Mouse (Mus musculus) forebrain, embryonic 15.5 days (tissue): ENCODE results near the gene Rnf8. TPM values are rescaled to one million over a fixed set of nuclear protein-coding genes. Genes with fewer than 3 reads are reported as not detected.

Source experiments
- ATAC-seq: fragments of 200-750 bp; cut with Nextera tagmentation; replicated peaks from 2 replicates; pipeline ENCODE4 v1.8.0; 2017; ENCODE audit warnings: mild to moderate bottlenecking, moderate TSS enrichment, moderate library complexity
- H3K27ac ChIP-seq: fragments of 300-500 bp; sonication (generic); replicated peaks from 2 replicates; pipeline ENCODE4 v1.5.1; 2015; ENCODE audit warnings: mild to moderate bottlenecking, inconsistent platforms
- H3K27me3 ChIP-seq: fragments of 300-500 bp; sonication (generic); 2 replicates; pipeline ENCODE4 v1.6.1; 2015; ENCODE audit warnings: inconsistent platforms
- H3K36me3 ChIP-seq: fragments of 300-500 bp; sonication (generic); 2 replicates; pipeline ENCODE4 v1.6.1; 2015; ENCODE audit warnings: mild to moderate bottlenecking, inconsistent platforms
- H3K4me1 ChIP-seq: fragments of 300-500 bp; sonication (generic); 2 replicates; pipeline ENCODE4 v1.6.1; 2015; ENCODE audit warnings: inconsistent platforms
- H3K4me2 ChIP-seq: fragments of 300-500 bp; sonication (generic); replicated peaks from 2 replicates; pipeline ENCODE4 v1.6.1; 2015; ENCODE audit warnings: mild to moderate bottlenecking, inconsistent platforms
- H3K4me3 ChIP-seq: fragments of 300-500 bp; sonication (generic); 2 replicates; pipeline ENCODE4 v1.5.1; 2015; ENCODE audit warnings: mild to moderate bottlenecking, inconsistent platforms
- H3K9ac ChIP-seq: fragments of 300-500 bp; sonication (generic); replicated peaks from 2 replicates; pipeline ENCODE4 v1.6.1; 2015; ENCODE audit warnings: mild to moderate bottlenecking, inconsistent platforms
- H3K9me3 ChIP-seq: fragments of 300-500 bp; sonication (generic); 2 replicates; pipeline ENCODE4 v1.6.1; 2016; ENCODE audit warnings: inconsistent platforms
- WGBS: fragments of 180-500 bp; shearing (Covaris S2); methylation state at CpG from one replicate; pipeline ENCODE4 v1.1.7; 2015; ENCODE audit warnings: mixed read lengths; 5-methylcytosine and 5-hydroxymethylcytosine counted together
- microRNA-seq: library from miRNA; unstranded; fragments of <30 nt; microRNA quantifications from one replicate; pipeline ENCODE4, GENCODE M21; 2016
- polyA plus RNA-seq: library from polyadenylated mRNA; unstranded; fragments of >200 nt; fragmentation: Nextera tagmentation; extraction: Ambion mirVana; gene quantifications from 2 replicates; pipeline ENCODE4 v1.2.1, GENCODE M21; 2015

Rnf8 gene
- polyA plus RNA-seq, 1 experiment from 2014 or later = 97.0 TPM

DNA sequence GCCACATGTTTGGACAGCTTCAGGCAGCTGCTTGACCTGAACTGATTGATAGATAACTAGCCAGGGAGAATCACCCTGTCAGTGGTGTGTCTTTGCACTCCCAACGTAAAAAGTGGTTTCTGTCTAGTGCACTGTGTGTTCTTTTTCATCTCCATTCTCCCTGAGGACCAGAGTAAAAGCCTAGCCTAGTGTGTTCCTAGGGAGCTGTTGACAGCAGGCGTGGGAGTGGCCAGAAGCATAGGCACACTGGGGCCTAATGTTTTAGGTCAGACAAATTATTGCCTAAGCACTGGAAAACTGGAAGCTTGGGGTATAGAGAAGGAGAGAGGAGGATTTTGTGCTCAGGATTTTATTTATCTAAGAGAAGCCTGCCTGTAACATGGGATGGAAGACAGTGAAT lies 68.5 kb downstream of the Rnf8 start:
- no peak overlapping the region for H3K27ac ChIP-seq
- H3K36me3 ChIP-seq = peaks cover 64% of the 10 kb centered on the region
- 84% methylated on average over 2 of the region's 2 CpGs for WGBS
- H3K4me3 ChIP-seq = no peak overlapping the region
- peaks cover 27% of the 10 kb centered on the region for H3K4me1 ChIP-seq
- no peaks in the 10 kb centered on the region for H3K27me3 ChIP-seq
- H3K9me3 ChIP-seq = no peaks in the 10 kb centered on the region
- H3K4me2 ChIP-seq = no peak overlapping the region
- no peak overlapping the region for H3K9ac ChIP-seq
- no peak for ATAC-seq

DNA sequence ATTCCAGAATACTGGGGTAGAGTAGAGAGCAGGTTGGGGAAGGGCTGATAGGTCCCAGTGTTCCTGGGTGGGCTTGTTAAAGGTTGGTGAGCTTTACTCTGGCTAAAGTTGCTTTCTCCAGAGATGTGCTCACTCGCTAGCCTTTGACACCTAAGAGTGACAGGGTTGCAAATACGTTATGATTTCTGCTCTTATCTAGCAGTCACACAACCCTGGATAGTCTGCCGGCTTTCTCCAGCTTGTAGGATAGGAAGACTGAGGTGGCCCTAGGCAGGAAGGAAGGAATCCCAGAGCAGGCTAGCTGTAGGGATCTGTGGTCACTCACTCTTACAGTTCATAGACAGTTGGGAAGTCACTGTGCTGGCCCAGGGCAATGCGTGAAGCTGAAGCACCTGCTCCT lies 69.7 kb downstream of the Rnf8 start:
- no peaks in the 10 kb centered on the region for H3K27me3 ChIP-seq
- H3K27ac ChIP-seq = no peak overlapping the region
- H3K4me1 ChIP-seq = peaks cover 22% of the 10 kb centered on the region
- H3K9ac ChIP-seq = no peak overlapping the region
- H3K9me3 ChIP-seq = no peaks in the 10 kb centered on the region
- WGBS = 94% methylated on average over 4 of the region's 4 CpGs
- H3K4me3 ChIP-seq = no peak overlapping the region
- no peak overlapping the region for H3K4me2 ChIP-seq
- peaks cover 61% of the 10 kb centered on the region for H3K36me3 ChIP-seq
- no peak for ATAC-seq

DNA sequence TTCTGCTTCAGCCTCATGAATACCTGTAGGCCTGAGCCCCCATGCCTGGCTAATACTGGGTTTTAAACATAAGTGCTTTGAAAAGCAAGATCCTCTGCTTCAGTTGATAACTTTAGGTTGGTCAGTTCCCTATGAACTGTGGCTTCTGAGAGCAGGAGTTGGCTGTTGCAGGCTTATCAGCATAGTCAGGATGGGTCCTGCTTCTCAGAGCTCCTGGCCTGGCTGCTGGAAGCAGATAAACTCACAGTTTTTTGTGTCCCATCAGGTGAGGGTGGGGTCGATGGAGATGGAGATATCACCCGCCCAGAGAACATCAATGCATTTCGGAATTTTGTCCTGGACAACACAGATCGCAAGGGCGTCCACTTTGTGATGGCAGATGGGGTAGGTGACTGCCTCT lies 72.2 kb downstream of the Rnf8 start:
- 97% methylated on average over 5 of the region's 5 CpGs for WGBS

DNA sequence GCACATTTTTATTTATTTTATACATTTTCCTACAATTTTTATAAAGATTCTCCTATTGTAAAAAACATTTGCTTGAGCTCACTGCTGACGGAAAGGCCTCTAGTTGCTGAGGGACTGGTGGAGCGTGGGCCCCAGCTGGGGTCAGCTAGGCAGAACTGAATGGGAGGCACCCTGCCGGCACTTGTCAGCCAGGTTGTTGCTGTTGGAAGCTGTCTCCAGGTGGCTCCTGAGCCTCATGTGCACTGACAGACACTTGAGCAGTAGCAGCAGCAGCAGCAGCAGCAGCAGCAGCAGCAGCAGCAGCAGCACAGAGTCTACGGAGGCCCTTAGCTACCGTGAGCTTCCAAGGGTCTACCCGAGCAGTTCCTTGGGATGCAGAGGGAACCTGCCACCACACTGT lies 72.8 kb downstream of the Rnf8 start:
- no peak overlapping the region for H3K4me2 ChIP-seq
- 88% methylated on average over 6 of the region's 6 CpGs for WGBS
- H3K9me3 ChIP-seq = no peaks in the 10 kb centered on the region
- ATAC-seq = no peak
- H3K4me3 ChIP-seq = no peak overlapping the region
- H3K27ac ChIP-seq = peak overlapping the region; percentile 65
- H3K9ac ChIP-seq = no peak overlapping the region
- no peaks in the 10 kb centered on the region for H3K27me3 ChIP-seq
- H3K36me3 ChIP-seq = peaks cover 63% of the 10 kb centered on the region
- peaks cover 6% of the 10 kb centered on the region; the same call in 1 of the 2 replicates for H3K4me1 ChIP-seq

More for the DNA sequence above, 72.2 kb downstream of the Rnf8 start:
- no peak for ATAC-seq
- Histone ChIP-seq H3K9me3 (no peaks in the 10 kb centered on the region), H3K4me3 (no peak overlapping the region), H3K27ac (no peak overlapping the region), H3K27me3 (no peaks in the 10 kb centered on the region), H3K9ac (no peak overlapping the region), H3K4me1 (peaks cover 6% of the 10 kb centered on the region; the same call in 1 of the 2 replicates), H3K36me3 (peaks cover 67% of the 10 kb centered on the region), H3K4me2 (no peak overlapping the region)

DNA sequence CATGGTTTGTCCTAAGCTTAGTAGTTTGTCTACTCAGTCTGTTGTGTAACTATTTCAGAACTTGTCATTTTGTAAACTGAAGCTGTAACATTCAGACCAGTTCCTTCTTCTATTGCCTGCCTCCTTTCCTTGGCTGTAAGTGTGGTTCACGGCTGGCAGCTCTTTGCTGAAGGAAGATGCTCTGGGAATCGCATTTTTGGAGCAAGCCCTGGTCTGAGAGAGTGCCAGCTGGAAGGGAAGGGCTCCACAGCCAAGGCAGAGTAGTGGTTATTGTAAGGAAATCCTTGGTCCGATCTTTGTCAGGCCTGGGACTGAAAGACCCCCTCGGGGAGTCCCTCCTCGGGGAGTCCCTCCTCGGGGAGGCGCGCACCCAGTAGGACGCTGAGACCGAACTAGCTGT lies 74.0 kb downstream of the Rnf8 start:
- Histone ChIP-seq H3K9ac (no peak overlapping the region), H3K36me3 (peaks cover 55% of the 10 kb centered on the region), H3K4me3 (no peak overlapping the region), H3K4me2 (no peak overlapping the region), H3K27ac (peak overlapping the region; percentile 56), H3K27me3 (no peaks in the 10 kb centered on the region), H3K4me1 (peaks cover 6% of the 10 kb centered on the region; the same call in 1 of the 2 replicates), H3K9me3 (no peaks in the 10 kb centered on the region)
- WGBS = 87% methylated on average over 10 of the region's 10 CpGs
- no peak for ATAC-seq

DNA sequence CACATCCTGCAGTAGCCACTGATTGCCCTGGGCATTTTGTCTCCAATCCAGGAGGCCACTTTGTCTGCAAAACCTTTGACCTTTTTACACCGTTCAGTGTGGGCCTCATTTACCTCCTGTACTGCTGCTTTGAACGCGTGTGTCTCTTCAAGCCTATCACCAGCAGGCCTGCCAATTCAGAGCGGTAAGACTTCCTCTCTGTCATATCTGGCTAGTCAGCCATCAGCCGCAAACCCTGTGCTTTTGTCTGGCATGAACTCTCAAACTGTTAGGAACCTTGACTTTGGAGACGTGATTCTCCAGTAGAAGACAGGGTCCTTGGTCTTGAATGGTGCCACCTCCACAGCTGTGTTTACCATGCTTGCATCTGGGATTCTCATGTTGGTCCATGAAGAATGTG lies 75.7 kb downstream of the Rnf8 start:
- H3K36me3 ChIP-seq = peaks cover 60% of the 10 kb centered on the region
- no peaks in the 10 kb centered on the region for H3K27me3 ChIP-seq
- H3K4me1 ChIP-seq = peaks cover 6% of the 10 kb centered on the region; the same call in 1 of the 2 replicates
- H3K9me3 ChIP-seq = no peaks in the 10 kb centered on the region
- H3K9ac ChIP-seq = no peak overlapping the region
- no peak for ATAC-seq
- no peak overlapping the region for H3K4me3 ChIP-seq
- no peak overlapping the region for H3K4me2 ChIP-seq
- no peak overlapping the region for H3K27ac ChIP-seq
- WGBS = 82% methylated on average over 6 of the region's 6 CpGs

DNA sequence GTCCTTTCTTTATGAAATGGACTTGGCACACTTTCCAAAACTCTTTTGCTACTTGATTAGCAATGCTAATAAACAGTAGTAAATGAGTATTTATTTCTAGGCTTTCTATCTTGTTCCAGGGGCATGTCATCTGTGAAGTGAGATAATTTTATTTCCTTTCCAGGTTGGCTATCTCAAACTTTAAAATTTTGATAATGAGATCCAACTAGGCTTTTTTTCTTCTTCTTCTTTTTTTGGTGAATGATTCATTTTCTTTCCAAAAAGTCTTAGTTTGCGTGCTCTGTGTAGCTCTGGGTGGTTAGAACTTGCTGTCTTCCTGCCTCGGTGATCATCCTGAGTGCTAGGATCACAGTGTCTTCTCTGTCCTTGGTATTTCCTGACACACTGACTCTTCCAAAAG lies 78.2 kb downstream of the Rnf8 start:
- no peak overlapping the region for H3K4me2 ChIP-seq
- WGBS = 97% methylated on average over 2 of the region's 2 CpGs

DNA sequence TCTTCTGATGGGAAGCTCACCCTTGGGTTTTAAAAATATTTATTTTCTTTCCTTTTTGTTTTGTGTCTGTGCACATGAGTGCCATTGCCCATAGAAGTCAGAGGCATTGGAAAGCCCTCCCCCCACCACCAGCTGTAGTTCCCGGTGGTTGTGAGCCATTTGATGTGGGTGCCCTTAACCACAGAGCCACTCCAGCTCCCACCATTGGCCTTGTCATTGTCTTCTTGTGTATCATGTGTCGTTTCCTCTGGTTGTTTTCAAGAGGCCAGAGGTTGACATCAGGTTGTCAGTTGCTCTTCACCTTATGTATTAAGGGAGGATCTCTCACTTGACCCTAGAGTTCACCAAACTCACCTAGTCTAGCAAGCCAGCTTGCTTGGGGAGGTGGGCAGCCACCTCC lies 79.0 kb downstream of the Rnf8 start:
- Histone ChIP-seq H3K36me3 (peaks cover 56% of the 10 kb centered on the region), H3K4me3 (no peak overlapping the region), H3K27me3 (no peaks in the 10 kb centered on the region), H3K9ac (no peak overlapping the region), H3K4me2 (no peak overlapping the region), H3K27ac (no peak overlapping the region), H3K9me3 (no peaks in the 10 kb centered on the region), H3K4me1 (no peaks in the 10 kb centered on the region; the same call in 1 of the 2 replicates)
- no peak for ATAC-seq
- 70% methylated on average over 2 of the region's 2 CpGs for WGBS

More for the DNA sequence above, 78.2 kb downstream of the Rnf8 start:
- Histone ChIP-seq H3K9me3 (no peaks in the 10 kb centered on the region), H3K4me1 (peaks cover 1% of the 10 kb centered on the region; the same call in 1 of the 2 replicates), H3K36me3 (peaks cover 54% of the 10 kb centered on the region), H3K27ac (no peak overlapping the region), H3K27me3 (no peaks in the 10 kb centered on the region), H3K9ac (no peak overlapping the region), H3K4me3 (no peak overlapping the region)
- ATAC-seq = no peak

DNA sequence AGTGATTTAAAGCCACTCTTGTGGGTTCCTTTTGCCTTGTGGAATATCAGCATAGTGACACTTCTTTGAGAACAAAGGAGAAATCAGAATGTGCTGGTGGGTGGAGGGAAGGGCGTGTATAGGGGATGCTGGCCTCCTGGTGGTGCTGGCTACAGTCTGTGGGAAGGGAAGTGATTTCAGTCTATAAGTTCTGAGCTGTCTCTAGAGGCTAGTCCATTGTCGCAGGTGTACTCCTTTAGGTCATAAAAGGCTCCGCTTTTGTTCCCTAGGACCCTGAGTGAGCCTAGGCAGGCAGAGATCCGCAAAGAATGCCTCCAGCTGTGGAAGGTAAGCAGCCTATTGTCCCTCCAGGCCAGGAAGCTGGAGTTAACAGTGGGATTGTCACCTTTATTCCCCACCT lies 79.9 kb downstream of the Rnf8 start:
- WGBS = 79% methylated on average over 4 of the region's 4 CpGs
- H3K4me2 ChIP-seq = no peak overlapping the region
- H3K27ac ChIP-seq = no peak overlapping the region
- ATAC-seq = no peak
- peaks cover 59% of the 10 kb centered on the region for H3K36me3 ChIP-seq
- H3K9me3 ChIP-seq = no peaks in the 10 kb centered on the region
- no peak overlapping the region for H3K4me3 ChIP-seq
- H3K27me3 ChIP-seq = no peaks in the 10 kb centered on the region
- no peak overlapping the region for H3K9ac ChIP-seq
- no peaks in the 10 kb centered on the region for H3K4me1 ChIP-seq

Small RNA genes within 50 kb of the gene (microRNA-seq; reads per million reads assigned to microRNA genes)
- gene Mir7667 = not detected

Other genes with a start within 250 kb of the Rnf8 start
- 15.6 and 17.7 TPM in 2 replicates for gene Pim1, start 124.0 kb upstream of the Rnf8 start, polyA plus RNA-seq
- not detected in 2 replicates for gene Gm17657, start 65.2 kb upstream of the Rnf8 start, polyA plus RNA-seq
- 22.3 and 22.9 TPM in 2 replicates for gene Tbc1d22b, start 65.0 kb upstream of the Rnf8 start, polyA plus RNA-seq
- gene Tmem217, start 62.4 kb upstream of the Rnf8 start, polyA plus RNA-seq = 1.3 and 1.6 TPM in 2 replicates
- gene Gm28043, start 86 bp downstream of the Rnf8 start, polyA plus RNA-seq = 2.8 and 2.9 TPM in 2 replicates
- gene Cmtr1, start 45.8 kb downstream of the Rnf8 start, polyA plus RNA-seq = 144 and 155 TPM in 2 replicates
- 12.4 and 12.9 TPM in 2 replicates for gene Ccdc167, start 102.3 kb downstream of the Rnf8 start, polyA plus RNA-seq